Comparison of ENCODE assay signal across 26 mouse cellular contexts in genomic region chr2:151903933-151904332, GRCm38 (mm10). TPM values are rescaled to one million over a fixed set of nuclear protein-coding genes. Genes with fewer than 3 reads are reported as not detected.
DNase-seq lines count a peak whose midpoint lies in the region; ATAC-seq lines count a peak whose summit lies in the region.
"Had no signal": no experiment of that assay in that cellular context is flagged by ENCODE, and none has a peak within 500 bp of the region (broad histone marks: within the 10 kb centered on the region; RNA-seq: fewer than 3 reads in every experiment).

No protein-coding gene starts in this region.

- H3K9ac ChIP-seq in midbrain, embryonic 11.5 days (ENCODE audit: low read length), result no peak overlapping the region
- no peak overlapping the region for H3K9ac ChIP-seq in midbrain, embryonic 15.5 days
- H3K9ac ChIP-seq: embryonic facial prominence, embryonic 13.5 days; forebrain, embryonic 12.5 days; forebrain, embryonic 15.5 days; heart, embryonic 13.5 days; hindbrain, embryonic 14.5 days had no signal

- H3K4me1 ChIP-seq in midbrain, embryonic 11.5 days (ENCODE audit: control insufficient read depth, insufficient read depth, low read length), result no peaks in the 10 kb centered on the region
- no peaks in the 10 kb centered on the region for H3K4me1 ChIP-seq in midbrain, embryonic 15.5 days
- H3K4me1 ChIP-seq: forebrain, embryonic 12.5 days; forebrain, embryonic 15.5 days; heart, embryonic 10.5 days had no signal

- no peak overlapping the region for H3K4me2 ChIP-seq in midbrain, embryonic 11.5 days
- no peak overlapping the region for H3K4me2 ChIP-seq in midbrain, embryonic 15.5 days
- H3K4me2 ChIP-seq: embryonic facial prominence, embryonic 13.5 days; forebrain, embryonic 12.5 days; forebrain, embryonic 15.5 days; heart, embryonic 13.5 days; hindbrain, embryonic 14.5 days had no signal

- no peaks in the 10 kb centered on the region for H3K36me3 ChIP-seq in midbrain, embryonic 11.5 days (ENCODE audit: control insufficient read depth, insufficient read depth, low read length)
- no peaks in the 10 kb centered on the region for H3K36me3 ChIP-seq in midbrain, embryonic 15.5 days (replicated peaks)
- H3K36me3 ChIP-seq: embryonic facial prominence, embryonic 10.5 days; embryonic facial prominence, embryonic 13.5 days; forebrain, embryonic 12.5 days; forebrain, embryonic 15.5 days; heart, embryonic 10.5 days; heart, embryonic 13.5 days had no signal

- no peaks in the 10 kb centered on the region for H3K9me3 ChIP-seq in midbrain, embryonic 11.5 days (ENCODE audit: control insufficient read depth, low read length)
- H3K9me3 ChIP-seq in midbrain, embryonic 15.5 days, result no peaks in the 10 kb centered on the region
- H3K9me3 ChIP-seq: embryonic facial prominence, embryonic 10.5 days; embryonic facial prominence, embryonic 13.5 days; forebrain, embryonic 12.5 days; forebrain, embryonic 15.5 days; heart, embryonic 10.5 days; heart, embryonic 13.5 days had no signal

- no peak for ATAC-seq in midbrain, embryonic 11.5 days (ENCODE audit: low FRiP score)
- ATAC-seq in midbrain, embryonic 15.5 days (replicated peaks), result no peak
- ATAC-seq: CD4-positive, CD25-positive, alpha-beta regulatory T cell, adult 4 months; forebrain, embryonic 15.5 days; hindbrain, postnatal 0 days; inflammation-experienced regulatory T-cells, adult 6 months; intestine, embryonic 16.5 days had no signal

- H3K4me3 ChIP-seq in midbrain, embryonic 11.5 days (ENCODE audit: low read depth, low read length), result no peak overlapping the region
- H3K4me3 ChIP-seq in midbrain, embryonic 15.5 days, result no peak overlapping the region
- H3K4me3 ChIP-seq: embryonic facial prominence, embryonic 10.5 days; embryonic facial prominence, embryonic 13.5 days; erythroblast, embryonic 14.5 days; forebrain, embryonic 12.5 days; forebrain, embryonic 15.5 days; heart, embryonic 10.5 days; heart, embryonic 13.5 days had no signal

- peak; percentile 21 to 41 for DNase-seq in cerebellum, postnatal 25 days
- DNase-seq in cerebellum, postnatal 4 days (ENCODE audit: low spot score in 2 of 2), result no peak
- DNase-seq in midbrain, embryonic 11.5 days (ENCODE audit: low spot score, missing footprints), result peak; percentile 71
- DNase-seq in ZHBTc4 (ENCODE audit: low read depth, low spot score), result peak; percentile 49
- DNase-seq in lung, postnatal 10 days, result no peak
- DNase-seq: adrenal gland, adult 2 months; adrenal gland, postnatal 14 days; cerebellum, adult 11 months; gastrocnemius, postnatal 10 days; heart, adult 18-20 months; heart, postnatal 14 days; heart, postnatal 4 days; kidney, adult 18-20 months had no signal

- 79% methylated on average over 4 of the region's 4 CpGs for WGBS in midbrain, embryonic 11.5 days
- WGBS in midbrain, embryonic 15.5 days, result 78% methylated on average over 4 of the region's 4 CpGs

- H3K27ac ChIP-seq in midbrain, embryonic 11.5 days (ENCODE audit: low read depth, low read length), result no peak overlapping the region
- no peak overlapping the region for H3K27ac ChIP-seq in midbrain, embryonic 15.5 days
- H3K27ac ChIP-seq: embryonic facial prominence, embryonic 13.5 days; forebrain, embryonic 12.5 days; forebrain, embryonic 15.5 days; heart, embryonic 13.5 days; hindbrain, embryonic 14.5 days had no signal

- H3K27me3 ChIP-seq in midbrain, embryonic 11.5 days (ENCODE audit: control insufficient read depth, insufficient read depth, low read length), result no peaks in the 10 kb centered on the region
- H3K27me3 ChIP-seq in midbrain, embryonic 15.5 days (replicated peaks), result no peaks in the 10 kb centered on the region
- H3K27me3 ChIP-seq: embryonic facial prominence, embryonic 13.5 days; forebrain, embryonic 12.5 days; forebrain, embryonic 15.5 days had no signal

RNA-seq across cellular contexts. Expression of gene Angpt4, which starts 7.1 kb away (rescaled TPM):
- 0.12 and 0.37 TPM in 2 replicates for polyA plus RNA-seq in midbrain, embryonic 11.5 days (2014; fragmentation: Nextera tagmentation; extraction: Ambion mirVana)
- polyA plus RNA-seq in midbrain, embryonic 15.5 days (2015; fragmentation: Nextera tagmentation; extraction: Ambion mirVana), result 0.18 and 0.23 TPM in 2 replicates
- polyA plus RNA-seq: CD4-positive, CD25-positive, alpha-beta regulatory T cell, adult 4 months; erythroblast, embryonic 14.5 days; forebrain, embryonic 15.5 days; inflammation-experienced regulatory T-cells, adult 6 months had no signal

Comparison
In these comparisons a context has a peak if more than half of its experiments do, and no peak if none do; other contexts are left out.
1. DNase-seq: peak in cerebellum, postnatal 25 days (2 of 2), midbrain, embryonic 11.5 days (single experiment) and ZHBTc4 (single experiment); none in cerebellum, postnatal 4 days (0 of 2) and lung, postnatal 10 days (single experiment).